Mouse (Mus musculus): ENCODE results near the gene Mtmr6.

Mtmr6 gene

GRCm38 (mm10) chr14:60264990-60265876 is at the start of gene Mtmr6:
TSS of gene Mtmr6 (plus strand) at chr14:60265228.
- peak; percentile 91 to 94 for DNase-seq (ENCODE audit: low read depth in 2 of 2, low spot score in 2 of 2)

GRCm38 (mm10) chr14:60216125-60216524 is 48.9 kb upstream of the Mtmr6 start:
- DNase-seq (ENCODE audit: low read depth in 2 of 2, low spot score in 2 of 2): no peak

DNA sequence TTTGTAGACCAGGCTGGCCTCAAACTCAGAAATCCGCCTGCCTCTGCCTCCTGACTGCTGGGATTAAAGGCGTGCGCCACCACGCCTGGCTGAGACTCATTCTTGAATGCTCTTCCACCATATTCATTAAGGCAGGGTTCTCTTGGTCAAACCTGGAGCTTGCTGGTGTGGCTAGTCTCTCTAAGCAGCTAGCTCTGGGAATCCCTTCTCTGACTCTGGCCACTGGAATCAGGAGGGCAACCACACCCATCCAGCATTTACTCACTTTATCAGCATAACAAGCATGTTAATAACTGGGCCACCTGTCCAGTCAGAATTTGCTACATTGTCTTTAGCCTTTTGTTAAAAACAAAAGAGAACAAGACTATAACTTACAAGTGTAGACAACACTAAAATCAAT is 47.4 kb upstream of the Mtmr6 start:
- no peak for DNase-seq (ENCODE audit: low read depth in 2 of 2, low spot score in 2 of 2)

GRCm38 (mm10) chr14:60219886-60220285 is 45.1 kb upstream of the Mtmr6 start:
- no peak for DNase-seq (ENCODE audit: low read depth in 2 of 2, low spot score in 2 of 2)

GRCm38 (mm10) chr14:60238551-60238950 is 26.5 kb upstream of the Mtmr6 start:
- no peak for DNase-seq (ENCODE audit: low read depth in 2 of 2, low spot score in 2 of 2)

DNA sequence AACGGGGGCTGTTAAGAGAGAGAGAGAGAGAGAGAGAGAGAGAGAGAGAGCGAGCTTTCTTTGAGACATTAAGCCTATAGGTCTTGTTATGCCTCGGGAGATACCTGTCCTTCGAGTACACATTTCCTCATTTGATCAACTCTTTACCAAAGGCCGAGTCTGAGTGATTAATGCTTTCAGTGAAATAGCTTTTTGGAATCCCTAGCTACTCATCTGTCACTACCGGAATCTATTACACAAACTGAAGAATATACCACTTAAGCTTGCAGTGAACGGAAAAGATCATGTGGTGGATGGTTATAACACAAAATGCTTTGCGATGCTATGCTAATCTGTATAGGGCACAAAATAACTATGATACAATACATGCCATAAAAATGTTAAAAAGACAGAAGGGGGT is 14.7 kb upstream of the Mtmr6 start:
- no peak for DNase-seq (ENCODE audit: low read depth in 2 of 2, low spot score in 2 of 2)

DNA sequence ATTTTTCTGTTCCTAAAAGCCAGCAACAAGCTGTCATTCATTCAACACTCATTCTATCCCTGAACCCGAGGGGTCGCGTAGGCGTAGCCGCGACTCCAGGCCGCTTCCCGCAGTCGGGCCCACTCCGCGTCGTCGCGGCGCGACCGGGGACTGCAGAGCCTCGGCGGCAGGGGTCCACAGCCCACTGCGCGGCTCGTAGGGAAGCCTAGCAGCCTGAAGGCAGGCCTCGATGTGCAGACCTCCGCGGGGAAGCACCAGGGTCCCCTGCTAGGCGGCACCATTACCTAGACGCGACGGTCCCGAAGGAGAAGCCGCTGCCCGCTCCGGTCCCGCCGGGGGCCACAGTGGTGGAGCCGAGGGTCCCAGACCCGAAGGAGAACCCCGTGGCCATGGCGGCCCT is 14.1 kb upstream of the Mtmr6 start:
- DNase-seq (ENCODE audit: low read depth in 2 of 2, low spot score in 2 of 2): no peak

- DNase-seq (ENCODE audit: low read depth in 2 of 2, low spot score in 2 of 2): peak; percentile 97 to 98
Measured at GRCm38 (mm10) chr14:60251281-60252003, 13.6 kb upstream of the Mtmr6 start, which contains the start of the genes Nupl1 and Gm49336. TSS of gene Nupl1 (minus strand) at chr14:60251431. TSS of gene Gm49336 (minus strand) at chr14:60251507.

DNA sequence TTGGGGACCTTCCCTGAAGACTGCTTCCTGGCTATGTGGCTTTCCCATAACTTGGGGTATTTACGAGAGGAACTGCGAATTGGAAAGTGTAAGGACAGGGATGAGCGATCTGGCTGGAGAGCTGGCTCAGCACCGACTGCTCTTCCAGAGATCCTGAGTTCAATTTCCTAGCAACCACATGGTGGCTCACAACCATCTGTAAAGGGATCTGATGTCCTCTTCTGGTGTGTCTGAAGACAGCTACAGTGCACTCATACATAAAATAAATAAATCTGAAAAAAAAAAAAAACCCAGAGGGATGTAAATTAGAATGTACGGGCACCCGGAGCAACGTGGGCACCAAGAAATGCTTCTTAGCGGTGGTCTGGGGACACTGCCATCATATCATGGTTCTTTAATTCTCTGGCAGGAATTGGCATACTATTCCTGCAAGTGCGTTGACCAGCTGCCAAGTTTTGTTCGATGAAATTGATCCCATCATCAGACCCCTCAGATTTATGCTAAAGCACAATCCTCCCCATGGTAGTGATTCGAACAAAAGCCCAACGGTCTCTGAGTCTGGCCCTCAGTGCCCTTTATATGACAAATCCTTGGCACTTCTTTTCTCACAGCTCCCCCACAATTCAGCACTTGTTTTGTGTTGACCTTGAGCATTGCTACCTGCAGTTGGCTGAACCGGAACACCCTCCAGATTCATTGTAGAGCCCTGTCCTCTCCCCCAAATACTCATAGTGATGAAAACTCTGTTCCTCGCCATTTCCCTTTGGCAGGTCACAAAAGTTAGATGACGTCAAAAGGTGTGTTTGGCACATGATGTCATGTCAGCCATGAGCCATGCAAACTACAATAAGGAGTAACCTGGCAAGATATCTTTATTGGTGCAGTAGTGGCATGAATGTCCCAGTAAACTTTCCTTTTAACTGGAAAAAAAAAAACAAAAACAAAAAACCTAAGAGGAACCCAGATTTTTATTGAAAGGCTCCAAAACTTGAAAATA is 12.7 kb upstream of the Mtmr6 start:
- DNase-seq (ENCODE audit: low read depth in 2 of 2, low spot score in 2 of 2): no peak

DNA sequence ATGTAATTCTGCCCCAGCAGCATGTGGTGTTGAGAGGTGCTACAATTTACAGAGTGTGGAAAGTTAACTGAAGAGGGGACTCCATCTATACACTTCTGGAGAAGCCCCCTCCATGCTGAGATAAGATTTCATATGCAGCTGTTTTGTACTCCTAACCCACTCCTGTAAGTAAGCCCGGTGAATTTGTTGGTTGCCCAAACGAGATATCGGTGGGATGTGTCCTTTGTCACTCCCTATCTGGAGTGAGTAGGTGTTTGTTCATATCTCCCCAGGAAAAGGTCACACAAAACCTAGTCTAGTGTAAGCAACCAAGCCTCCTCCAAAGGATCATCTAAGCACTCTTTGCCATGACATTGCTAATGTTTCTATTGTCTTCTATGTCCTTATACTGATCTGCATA is 11.6 kb upstream of the Mtmr6 start:
- DNase-seq (ENCODE audit: low read depth in 2 of 2, low spot score in 2 of 2): no peak

GRCm38 (mm10) chr14:60254774-60255173 is 10.3 kb upstream of the Mtmr6 start:
- DNase-seq (ENCODE audit: low read depth in 2 of 2, low spot score in 2 of 2): no peak

GRCm38 (mm10) chr14:60256356-60256755 is 8.7 kb upstream of the Mtmr6 start:
- no peak for DNase-seq (ENCODE audit: low read depth in 2 of 2, low spot score in 2 of 2)

- DNase-seq (ENCODE audit: low read depth in 2 of 2, low spot score in 2 of 2): no peak
Measured at GRCm38 (mm10) chr14:60257101-60257500, 7.9 kb upstream of the Mtmr6 start.

GRCm38 (mm10) chr14:60257851-60258250 is 7.2 kb upstream of the Mtmr6 start:
- no peak for DNase-seq (ENCODE audit: low read depth in 2 of 2, low spot score in 2 of 2)

DNA sequence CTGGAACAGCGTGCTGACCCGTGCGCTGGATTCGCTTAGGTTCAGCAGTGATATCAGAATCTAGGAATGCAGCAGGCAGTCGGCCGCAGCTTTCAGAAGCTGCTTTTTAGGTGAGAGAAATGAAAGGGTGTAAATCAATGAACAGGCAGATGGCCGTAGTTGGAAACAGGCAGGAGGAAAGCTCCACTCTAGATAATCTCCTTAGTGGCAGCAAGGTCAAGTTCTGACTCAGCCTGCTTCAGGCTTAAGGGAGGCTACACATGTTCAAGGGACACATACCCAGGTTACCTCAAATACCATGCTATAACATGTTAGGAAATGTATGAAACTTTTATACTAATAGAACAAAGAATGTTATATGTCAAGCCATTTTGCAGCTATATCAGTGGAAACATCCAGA is 2.7 kb upstream of the Mtmr6 start:
- DNase-seq (ENCODE audit: low read depth in 2 of 2, low spot score in 2 of 2): no peak

DNA sequence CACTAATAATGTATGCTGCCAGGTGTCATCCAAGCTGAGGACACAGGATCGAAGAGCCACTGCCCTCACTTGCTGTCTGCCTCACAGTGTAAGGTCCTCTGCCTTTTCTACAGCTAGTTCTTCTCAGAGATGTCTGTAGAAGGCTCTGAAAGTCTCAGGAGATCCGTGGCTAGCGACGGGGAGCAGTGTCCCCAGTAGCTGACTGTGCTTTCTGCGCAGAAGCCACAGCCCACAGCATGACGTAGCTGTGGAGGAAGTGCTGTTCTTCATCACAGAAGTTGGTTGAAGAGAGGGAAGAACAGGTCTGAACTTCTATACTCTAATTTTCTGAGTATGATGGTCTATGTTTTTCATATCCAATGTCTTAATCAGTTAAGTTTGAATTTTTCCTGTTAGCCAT is 4.3 kb downstream of the Mtmr6 start:
- peak; percentile 38 to 53 for DNase-seq (ENCODE audit: low read depth in 2 of 2, low spot score in 2 of 2)

DNA sequence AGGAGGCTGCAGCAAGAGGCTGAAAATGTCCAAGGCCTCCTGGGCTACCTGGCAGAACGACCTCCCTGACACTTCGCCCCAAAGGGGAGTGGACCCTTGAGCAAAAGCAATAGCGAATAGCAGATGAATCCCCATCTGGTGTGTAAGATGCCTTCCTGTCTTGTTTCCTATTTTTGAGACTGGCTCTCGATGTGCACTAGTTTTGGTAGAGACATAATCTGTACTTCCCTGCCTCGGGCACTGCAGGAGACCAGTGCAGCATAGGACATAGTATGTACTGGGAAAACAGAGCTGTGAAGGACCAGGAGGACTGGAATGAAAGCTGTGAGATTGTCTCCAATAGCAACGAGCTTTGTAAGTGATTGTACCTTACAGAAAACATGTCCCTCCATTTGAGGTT is 8.3 kb downstream of the Mtmr6 start:
- no peak for DNase-seq (ENCODE audit: low read depth in 2 of 2, low spot score in 2 of 2)

DNA sequence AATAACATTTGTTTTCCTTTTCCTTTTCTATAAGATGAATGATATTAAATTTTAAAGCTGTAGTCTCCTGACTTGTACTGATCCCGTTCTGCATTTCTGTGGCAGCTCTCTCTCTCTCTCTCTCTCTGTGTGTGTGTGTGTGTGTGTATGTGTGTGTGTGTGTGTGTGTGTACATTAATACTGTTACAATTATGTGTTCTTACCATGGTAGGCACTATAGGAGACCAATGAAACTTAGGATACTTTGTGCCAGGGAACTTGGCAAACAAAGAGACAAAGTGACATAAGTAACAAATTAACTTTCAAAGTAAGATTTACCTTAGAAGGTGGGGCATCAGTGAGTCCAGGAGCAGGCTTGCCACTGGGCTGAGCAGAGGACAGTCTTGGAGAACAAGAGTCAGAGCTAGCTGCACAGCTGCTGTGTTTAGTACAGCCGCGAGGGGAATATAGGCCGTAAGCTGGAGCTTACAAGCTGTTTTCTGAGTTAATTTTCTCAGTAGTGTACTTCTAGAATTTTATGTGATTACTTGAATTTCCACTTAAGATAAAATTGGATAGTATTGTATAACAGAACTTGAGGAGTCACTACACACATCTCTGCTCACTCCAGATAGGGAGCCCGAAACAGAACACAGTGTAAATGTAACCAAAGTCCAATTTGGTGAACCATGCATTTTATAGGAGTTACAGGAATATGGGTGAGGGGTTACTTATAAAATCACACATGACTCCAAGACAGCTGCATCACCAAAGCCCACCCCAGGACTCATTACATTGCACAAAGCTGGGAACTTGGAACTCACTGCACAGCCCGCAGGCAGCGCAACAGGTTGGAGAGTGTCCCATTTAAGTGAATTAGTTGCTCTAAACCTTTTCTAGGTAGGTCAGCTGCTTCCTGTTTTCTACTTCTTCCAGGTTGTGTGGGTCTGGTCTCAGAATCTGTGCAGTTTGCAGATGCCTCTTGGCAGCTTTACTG is 10.6 kb downstream of the Mtmr6 start:
- DNase-seq (ENCODE audit: low read depth in 2 of 2, low spot score in 2 of 2): no peak

DNA sequence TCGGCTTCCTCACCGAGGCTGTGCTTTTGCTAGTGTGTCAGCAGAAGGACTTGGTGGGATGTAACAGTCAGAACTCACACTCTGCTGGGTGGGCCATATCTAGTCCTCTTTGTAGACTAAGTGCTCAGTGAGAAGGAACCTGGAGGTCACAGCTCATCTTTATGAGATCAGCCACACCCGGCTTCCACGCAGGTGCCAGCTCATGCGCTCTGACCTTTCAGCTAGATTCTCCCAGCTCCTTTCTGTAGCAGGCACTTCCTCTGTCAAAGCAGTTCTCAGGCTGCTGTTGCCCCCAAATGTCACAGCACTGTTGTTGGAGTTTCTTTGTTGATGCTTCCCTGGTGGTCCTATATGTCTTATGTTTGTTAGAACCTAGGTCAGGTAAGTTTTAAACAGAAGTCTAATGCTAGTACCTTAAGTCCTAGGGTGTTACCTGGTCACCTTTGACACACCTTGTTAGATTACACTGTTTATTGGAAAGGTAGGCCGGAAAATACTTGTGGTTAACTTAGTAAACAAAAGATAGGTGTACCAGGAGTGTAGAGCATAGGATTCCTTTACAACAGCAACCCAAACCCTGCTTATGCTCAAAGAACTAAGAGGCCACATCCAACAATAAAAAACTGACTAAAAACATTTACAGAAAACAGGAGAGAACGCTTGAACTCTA is 21.3 kb downstream of the Mtmr6 start:
- no peak for DNase-seq (ENCODE audit: low read depth in 2 of 2, low spot score in 2 of 2)

Data from CD8-positive naive resting alpha-beta T cell, adult 2 months (primary cell).